Mouse (Mus musculus) layer of hippocampus, adult 9-11 months (tissue): ENCODE data around the gene Zbtb20.

ENCODE experiments used
- DNase-seq: peaks from one replicate; pipeline ENCODE4 v3.0.0; 2022

Zbtb20 gene

GRCm38 (mm10) chr16:43461745-43462378 lies 586.2 kb downstream of the Zbtb20 start:
- no peak for DNase-seq

- peak; percentile 52 for DNase-seq
Observed at GRCm38 (mm10) chr16:43462470-43463455, 587.1 kb downstream of the Zbtb20 start.

- DNase-seq, result peak; percentile 69
Observed at GRCm38 (mm10) chr16:43463684-43464475, 588.2 kb downstream of the Zbtb20 start.

- DNase-seq, result peak; percentile 52
Observed at GRCm38 (mm10) chr16:43464476-43465080, 588.9 kb downstream of the Zbtb20 start.

- DNase-seq, result no peak
Observed at GRCm38 (mm10) chr16:43465368-43465839, 589.7 kb downstream of the Zbtb20 start.

GRCm38 (mm10) chr16:43465921-43466748 lies 590.5 kb downstream of the Zbtb20 start:
- DNase-seq, result no peak

GRCm38 (mm10) chr16:43466749-43467065 lies 591.0 kb downstream of the Zbtb20 start:
- DNase-seq, result peak; percentile 76

GRCm38 (mm10) chr16:43471060-43471459 lies 595.4 kb downstream of the Zbtb20 start:
- no peak for DNase-seq

- DNase-seq, result no peak
Observed at GRCm38 (mm10) chr16:43474941-43475728, 599.5 kb downstream of the Zbtb20 start.

- no peak for DNase-seq
Observed at GRCm38 (mm10) chr16:43476921-43477320, 601.2 kb downstream of the Zbtb20 start.

GRCm38 (mm10) chr16:43478352-43478751 lies 602.7 kb downstream of the Zbtb20 start:
- DNase-seq, result no peak

- DNase-seq, result no peak
Observed at GRCm38 (mm10) chr16:43480532-43480931, 604.9 kb downstream of the Zbtb20 start.

GRCm38 (mm10) chr16:43482125-43482524 lies 606.4 kb downstream of the Zbtb20 start:
- DNase-seq, result no peak

GRCm38 (mm10) chr16:43482738-43483137 lies 607.1 kb downstream of the Zbtb20 start:
- no peak for DNase-seq

- no peak for DNase-seq
Observed at GRCm38 (mm10) chr16:43484400-43484799, 608.7 kb downstream of the Zbtb20 start.

- no peak for DNase-seq
Observed at GRCm38 (mm10) chr16:43489362-43489761, 613.7 kb downstream of the Zbtb20 start.

- no peak for DNase-seq
Observed at GRCm38 (mm10) chr16:43489984-43490383, 614.3 kb downstream of the Zbtb20 start.

GRCm38 (mm10) chr16:43492863-43493262 lies 617.2 kb downstream of the Zbtb20 start:
- DNase-seq, result no peak

- no peak for DNase-seq
Observed at GRCm38 (mm10) chr16:43493596-43494385, 618.1 kb downstream of the Zbtb20 start.
